Mouse (Mus musculus) left cerebral cortex, adult 8-10 months (tissue): ENCODE measurements around the gene 2410004B18Rik. TPM values are rescaled to one million over a fixed set of nuclear protein-coding genes. Genes with fewer than 3 reads are reported as not detected.

Experiments
- DNase-seq, 2 experiments: peaks; one replicate each; pipeline ENCODE4 v3.0.0; 2022; ENCODE audit warnings: low spot score in 2 of 2
- total RNA-seq, 4 experiments: library from RNA; stranded (reverse); gene quantifications; 2 replicates each; pipeline ENCODE4 v1.2.4; 2022

2410004B18Rik gene
- total RNA-seq, 4 experiments from 2014 or later = 26.4 to 34.7 (median 31.2) TPM

GRCm38 (mm10) chr3:145929525-145930400, 8.1 kb upstream of the 2410004B18Rik start:
- no peak for DNase-seq

DNA sequence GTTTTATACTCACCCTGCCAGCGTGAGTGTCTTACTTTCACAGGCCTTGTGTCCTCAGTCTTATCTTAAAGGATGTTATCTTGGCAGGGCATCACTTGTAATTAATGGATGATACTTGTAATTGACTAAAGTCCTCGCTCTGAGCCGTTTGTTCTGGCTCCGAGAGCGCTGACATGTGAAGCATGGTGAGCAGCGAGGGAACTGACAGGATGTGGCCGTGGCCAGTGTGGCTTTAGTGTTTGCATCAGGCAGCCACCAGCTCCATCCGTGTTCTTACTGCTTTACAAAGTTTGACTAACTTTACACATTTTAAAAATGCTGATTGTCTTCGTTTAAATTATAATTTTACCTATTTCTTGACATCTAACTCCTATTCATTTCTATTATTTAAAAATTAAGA, 4.0 kb upstream of the 2410004B18Rik start:
- DNase-seq = no peak

DNA sequence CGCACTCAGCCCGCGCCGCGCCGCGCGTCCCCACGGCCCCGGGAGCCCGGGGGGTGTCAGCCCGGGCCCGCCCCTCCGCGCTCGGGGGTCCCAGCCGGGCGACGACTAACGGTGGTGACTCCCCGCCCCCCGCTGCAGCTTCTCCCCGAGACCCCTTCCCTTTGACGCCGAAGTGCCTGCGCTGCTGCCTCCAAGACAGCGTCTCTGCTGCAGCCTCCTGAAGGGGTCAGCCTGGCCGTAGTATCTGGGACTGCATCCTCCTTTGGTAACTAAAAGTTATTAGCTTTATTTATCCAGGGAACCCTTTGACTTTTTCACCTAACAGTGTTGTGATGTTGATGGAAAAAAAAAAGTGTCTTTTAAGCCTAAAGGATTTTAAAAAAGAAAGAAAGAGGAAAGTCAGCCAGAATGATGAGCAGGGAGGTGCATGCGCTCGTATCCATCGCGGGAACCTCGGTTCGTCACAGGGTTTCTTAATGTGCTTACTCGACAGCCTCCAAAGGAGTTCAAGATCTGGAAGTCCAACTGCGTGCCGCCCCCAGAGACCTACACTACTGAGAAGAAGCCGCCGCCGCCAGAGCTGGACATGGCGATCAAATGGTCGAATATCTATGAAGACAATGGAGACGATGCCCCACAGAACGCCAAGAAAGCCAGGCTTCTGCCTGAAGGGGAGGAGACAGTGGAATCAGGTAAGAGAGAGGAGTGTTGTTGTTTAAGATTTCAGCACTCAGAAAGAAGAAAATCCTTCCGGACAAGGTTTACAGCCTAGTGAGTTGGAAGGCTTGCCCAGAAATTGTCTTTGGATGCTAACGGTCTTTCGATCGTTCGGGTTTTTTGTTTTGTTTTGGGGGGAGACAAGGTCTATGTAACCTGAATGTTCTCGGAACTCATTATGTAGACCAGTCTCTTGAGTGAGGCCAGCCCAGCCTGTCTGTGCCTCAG, 863 bp downstream of the 2410004B18Rik start:
- DNase-seq = no peak

DNA sequence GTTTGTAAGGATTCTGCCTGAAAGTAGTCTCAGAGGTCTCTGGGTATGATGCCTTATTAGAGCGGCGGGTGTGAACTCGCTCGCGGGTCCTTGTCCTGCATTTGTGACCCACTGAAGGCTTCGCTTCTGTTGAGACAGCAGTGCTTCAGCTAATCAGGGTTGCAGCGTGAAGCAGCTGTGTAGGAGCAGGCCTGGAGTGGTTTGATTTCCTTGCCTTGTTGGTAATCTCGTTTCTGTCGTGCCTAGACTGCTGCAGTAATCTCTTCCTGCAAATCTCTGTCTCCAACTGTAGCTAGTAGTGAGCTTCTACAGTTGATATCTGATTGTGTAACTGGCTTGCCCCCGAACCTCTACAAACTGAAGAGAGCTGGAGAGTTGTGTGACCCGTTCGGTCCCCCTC, 1.6 kb downstream of the 2410004B18Rik start:
- no peak for DNase-seq

DNA sequence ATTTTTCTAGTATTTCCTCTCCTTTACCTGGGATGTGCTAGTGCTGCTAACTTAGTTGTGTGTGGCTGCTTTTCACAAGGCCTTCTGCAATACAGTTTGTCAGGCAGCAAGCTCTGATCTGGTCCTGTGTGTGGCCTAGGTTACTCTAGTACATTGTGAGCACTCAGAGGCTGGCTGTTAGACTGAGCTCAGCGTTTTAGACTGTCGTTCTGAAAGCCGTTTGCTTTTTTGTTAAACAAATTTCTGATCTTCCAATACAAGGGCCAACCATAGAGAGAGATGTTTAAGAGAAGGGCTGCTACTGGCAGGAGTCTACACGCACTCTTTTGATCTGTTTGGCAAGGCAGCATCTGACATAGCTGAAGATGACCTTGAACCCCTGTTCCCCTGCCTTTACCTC, 2.2 kb downstream of the 2410004B18Rik start:
- no peak for DNase-seq

DNA sequence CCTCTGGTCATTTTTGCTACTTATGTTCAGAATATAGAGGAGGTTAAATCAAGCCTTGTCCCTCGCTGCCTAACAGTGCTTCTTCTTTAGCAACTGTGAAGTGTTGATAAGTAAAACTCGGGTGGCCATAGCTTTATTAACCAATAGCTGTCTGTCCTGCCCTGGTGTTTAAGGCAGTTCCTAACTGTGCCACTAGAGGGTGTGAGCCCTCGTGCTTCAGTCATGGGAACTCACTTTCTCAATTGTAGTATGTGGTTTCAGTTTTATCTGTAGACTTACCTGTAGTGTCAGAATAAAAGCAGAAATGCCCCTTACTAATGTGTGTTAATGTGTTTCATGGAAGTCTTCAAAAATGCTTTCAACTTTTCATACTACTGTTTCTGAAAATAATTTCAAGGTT, 4.2 kb downstream of the 2410004B18Rik start:
- DNase-seq = peak; percentile 28 to 31

GRCm38 (mm10) chr3:145944348-145944747, 6.5 kb downstream of the 2410004B18Rik start:
- DNase-seq = no peak

DNA sequence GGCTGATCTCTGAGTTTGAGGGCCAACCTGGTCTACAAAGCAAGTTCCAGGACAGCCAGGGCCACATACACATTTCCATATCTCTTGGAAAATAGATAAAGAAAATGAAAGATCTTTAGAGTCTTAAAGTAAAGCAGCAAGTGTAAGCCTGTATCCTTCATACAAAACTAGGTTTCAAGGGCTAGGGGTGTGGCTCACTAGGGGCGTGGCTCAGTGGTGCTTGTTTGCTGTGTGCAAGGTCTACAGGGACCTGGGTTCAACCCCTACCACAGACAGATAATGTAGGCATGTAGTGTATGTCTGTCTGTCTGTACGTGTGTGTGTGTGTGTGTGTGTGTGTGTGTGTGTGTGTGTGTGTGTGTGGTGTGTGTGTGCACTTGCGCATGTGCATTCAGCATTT, 8.1 kb downstream of the 2410004B18Rik start:
- no peak for DNase-seq

GRCm38 (mm10) chr3:145946654-145947053, 8.8 kb downstream of the 2410004B18Rik start:
- DNase-seq = no peak

GRCm38 (mm10) chr3:145947539-145948204, 9.9 kb downstream of the 2410004B18Rik start:
- no peak for DNase-seq

- DNase-seq = peak in 1 of 2 experiments; percentile 46
These were observed 12.4 kb downstream of the 2410004B18Rik start for GRCm38 (mm10) chr3:145950034-145950814.

GRCm38 (mm10) chr3:145950815-145951130, 13.0 kb downstream of the 2410004B18Rik start:
- DNase-seq = no peak

GRCm38 (mm10) chr3:145951287-145952165, 13.7 kb downstream of the 2410004B18Rik start:
- no peak for DNase-seq

DNA sequence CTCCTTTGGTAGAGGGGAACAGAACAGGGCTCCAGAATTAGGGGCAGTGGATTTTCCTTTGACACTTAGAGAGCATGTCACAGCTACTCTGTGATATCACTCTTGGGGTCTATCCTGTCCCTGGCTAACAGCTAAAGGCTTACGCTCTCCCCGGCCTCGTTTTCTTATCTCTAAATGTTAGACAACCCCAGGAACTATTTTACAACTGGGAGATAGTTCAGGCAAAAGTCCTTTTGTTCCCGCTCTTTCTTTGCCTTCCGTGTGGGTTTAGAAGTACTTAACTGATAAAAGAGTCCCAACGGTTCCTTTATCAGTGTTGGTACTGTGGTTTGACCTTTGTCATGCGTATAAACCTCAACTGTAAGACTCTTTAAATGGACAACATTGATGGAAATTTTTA, 15.1 kb downstream of the 2410004B18Rik start:
- no peak for DNase-seq

GRCm38 (mm10) chr3:145953411-145953810, 15.6 kb downstream of the 2410004B18Rik start:
- DNase-seq = no peak

GRCm38 (mm10) chr3:145959824-145960223, 22.0 kb downstream of the 2410004B18Rik start:
- DNase-seq = no peak

DNA sequence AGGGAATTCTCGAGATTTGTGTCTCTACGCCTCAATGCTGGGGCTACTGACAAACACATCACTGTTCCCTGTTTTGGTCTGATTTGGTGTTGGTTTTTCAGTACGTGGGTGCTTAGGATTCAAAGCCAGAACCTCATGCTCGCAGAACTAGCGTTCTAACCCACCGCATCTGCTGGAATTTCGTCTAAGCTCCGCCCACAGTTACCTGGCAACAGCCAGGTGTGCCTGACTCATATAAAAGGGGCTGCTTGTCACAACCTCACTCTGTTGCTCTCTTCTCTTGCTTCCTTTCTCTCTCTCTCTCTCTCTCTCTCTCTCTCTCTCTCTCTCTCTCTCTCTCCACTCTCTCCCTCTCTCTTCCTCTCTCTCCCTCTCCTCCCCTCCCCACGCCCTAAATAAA, 24.6 kb downstream of the 2410004B18Rik start:
- DNase-seq = no peak

GRCm38 (mm10) chr3:145963101-145964017, 25.5 kb downstream of the 2410004B18Rik start:
- no peak for DNase-seq

DNA sequence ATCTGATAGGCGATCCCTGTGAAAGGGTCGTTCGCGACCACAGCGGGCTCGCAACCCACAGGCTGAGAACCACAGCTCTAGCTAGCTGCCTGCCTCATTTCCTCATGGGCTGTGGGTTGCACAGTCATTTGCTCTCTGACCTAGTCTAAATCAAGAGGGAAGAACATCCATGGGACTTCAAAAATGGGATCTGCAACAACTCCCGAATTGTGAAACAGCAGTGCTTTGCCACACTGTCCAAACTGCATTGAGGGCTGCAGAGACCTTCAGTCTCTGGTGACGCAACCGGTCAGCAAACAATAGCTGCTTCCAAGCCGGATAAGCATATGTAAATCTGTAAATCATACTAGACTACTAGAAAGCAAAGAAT, 26.2 kb downstream of the 2410004B18Rik start:
- no peak for DNase-seq
